Mouse (Mus musculus): ENCODE data around the gene Cep112. TPM values are rescaled to one million over a fixed set of nuclear protein-coding genes. Genes with fewer than 3 reads are reported as not detected.

The Cep112 gene
- polyA plus RNA-seq, 1 experiment from 2014 or later, result 14.4 TPM

GRCm38 (mm10) chr11:108449811-108450210 lies 24.8 kb downstream of the Cep112 start:
- Histone ChIP-seq H3K27me3 (no peaks in the 10 kb centered on the region), H3K36me3 (peaks cover 8% of the 10 kb centered on the region), H3K4me2 (replicated peaks) (no peak overlapping the region), H3K27ac (replicated peaks) (no peak overlapping the region), H3K9me3 (replicated peaks) (0 out of 2 replicates have a peak, but pooled peaks cover 6% of the 10 kb centered on the region), H3K9ac (no peak overlapping the region), H3K4me3 (replicated peaks) (no peak overlapping the region), H3K4me1 (no peaks in the 10 kb centered on the region)
- WGBS, result 16% methylated on average over 3 of the region's 3 CpGs
- ATAC-seq (ENCODE audit: insufficient number of reproducible peaks, low FRiP score, low TSS enrichment, low read depth), result no peak

- Histone ChIP-seq H3K4me1 (no peaks in the 10 kb centered on the region), H3K36me3 (0 out of 2 replicates have a peak, but pooled peaks cover 4% of the 10 kb centered on the region), H3K4me2 (replicated peaks) (no peak overlapping the region), H3K9ac (no peak overlapping the region), H3K27me3 (no peaks in the 10 kb centered on the region), H3K4me3 (replicated peaks) (no peak overlapping the region), H3K27ac (replicated peaks) (no peak overlapping the region), H3K9me3 (replicated peaks) (no peaks in the 10 kb centered on the region)
- WGBS, result 87% methylated on average over 3 of the region's 3 CpGs
- ATAC-seq (ENCODE audit: insufficient number of reproducible peaks, low FRiP score, low TSS enrichment, low read depth), result no peak
Observed at GRCm38 (mm10) chr11:108459599-108459998, 34.6 kb downstream of the Cep112 start.

GRCm38 (mm10) chr11:108464138-108464537 lies 39.1 kb downstream of the Cep112 start:
- 80% methylated on average over 8 of the region's 8 CpGs for WGBS

GRCm38 (mm10) chr11:108464715-108465301 lies 39.8 kb downstream of the Cep112 start:
- H3K4me3 ChIP-seq (replicated peaks), result no peak overlapping the region
- 78% methylated on average over 4 of the region's 4 CpGs for WGBS

More at GRCm38 (mm10) chr11:108464138-108464537, 39.1 kb downstream of the Cep112 start:
- no peak overlapping the region for H3K27ac ChIP-seq (replicated peaks)
- no peak overlapping the region for H3K4me3 ChIP-seq (replicated peaks)
- no peaks in the 10 kb centered on the region for H3K36me3 ChIP-seq
- H3K9me3 ChIP-seq (replicated peaks), result no peaks in the 10 kb centered on the region
- H3K9ac ChIP-seq, result no peak overlapping the region
- ATAC-seq (ENCODE audit: insufficient number of reproducible peaks, low FRiP score, low TSS enrichment, low read depth), result no peak
- no peaks in the 10 kb centered on the region for H3K27me3 ChIP-seq
- no peaks in the 10 kb centered on the region for H3K4me1 ChIP-seq
- H3K4me2 ChIP-seq (replicated peaks), result no peak overlapping the region

GRCm38 (mm10) chr11:108475738-108476137 lies 50.7 kb downstream of the Cep112 start:
- H3K4me3 ChIP-seq (replicated peaks), result no peak overlapping the region
- H3K27ac ChIP-seq (replicated peaks), result no peak overlapping the region
- no peaks in the 10 kb centered on the region for H3K4me1 ChIP-seq
- ATAC-seq (ENCODE audit: insufficient number of reproducible peaks, low FRiP score, low TSS enrichment, low read depth), result no peak
- H3K4me2 ChIP-seq (replicated peaks), result no peak overlapping the region
- 65% methylated on average over 7 of the region's 7 CpGs for WGBS
- no peak overlapping the region for H3K9ac ChIP-seq
- no peaks in the 10 kb centered on the region for H3K27me3 ChIP-seq
- H3K36me3 ChIP-seq, result 0 out of 2 replicates have a peak, but pooled peaks cover 2% of the 10 kb centered on the region
- H3K9me3 ChIP-seq (replicated peaks), result no peaks in the 10 kb centered on the region

More at GRCm38 (mm10) chr11:108464715-108465301, 39.8 kb downstream of the Cep112 start:
- Histone ChIP-seq H3K27me3 (no peaks in the 10 kb centered on the region), H3K36me3 (no peaks in the 10 kb centered on the region), H3K9me3 (replicated peaks) (no peaks in the 10 kb centered on the region), H3K4me2 (replicated peaks) (no peak overlapping the region), H3K27ac (replicated peaks) (no peak overlapping the region), H3K4me1 (no peaks in the 10 kb centered on the region), H3K9ac (no peak overlapping the region)
- ATAC-seq (ENCODE audit: insufficient number of reproducible peaks, low FRiP score, low TSS enrichment, low read depth), result no peak

GRCm38 (mm10) chr11:108476226-108476625 lies 51.2 kb downstream of the Cep112 start:
- Histone ChIP-seq H3K9ac (no peak overlapping the region), H3K4me2 (replicated peaks) (no peak overlapping the region), H3K36me3 (0 out of 2 replicates have a peak, but pooled peaks cover 2% of the 10 kb centered on the region), H3K9me3 (replicated peaks) (no peaks in the 10 kb centered on the region), H3K4me1 (no peaks in the 10 kb centered on the region), H3K27ac (replicated peaks) (no peak overlapping the region), H3K4me3 (replicated peaks) (no peak overlapping the region), H3K27me3 (no peaks in the 10 kb centered on the region)
- 85% methylated on average over 1 of the region's 1 CpGs for WGBS
- ATAC-seq (ENCODE audit: insufficient number of reproducible peaks, low FRiP score, low TSS enrichment, low read depth), result no peak

- H3K9me3 ChIP-seq (replicated peaks), result no peaks in the 10 kb centered on the region
- H3K27ac ChIP-seq (replicated peaks), result no peak overlapping the region
- H3K27me3 ChIP-seq, result no peaks in the 10 kb centered on the region
- 36% methylated on average over 4 of the region's 4 CpGs for WGBS
- no peak overlapping the region for H3K9ac ChIP-seq
- no peak overlapping the region for H3K4me2 ChIP-seq (replicated peaks)
- H3K4me1 ChIP-seq, result peaks cover 5% of the 10 kb centered on the region; the same call in 1 of the 2 replicates
- no peaks in the 10 kb centered on the region for H3K36me3 ChIP-seq
- ATAC-seq (ENCODE audit: insufficient number of reproducible peaks, low FRiP score, low TSS enrichment, low read depth), result no peak
- H3K4me3 ChIP-seq (replicated peaks), result no peak overlapping the region
Observed at GRCm38 (mm10) chr11:108483976-108484375, 59.0 kb downstream of the Cep112 start.

- 83% methylated on average over 2 of the region's 2 CpGs for WGBS
- peaks cover 5% of the 10 kb centered on the region; the same call in 1 of the 2 replicates for H3K4me1 ChIP-seq
- no peaks in the 10 kb centered on the region for H3K9me3 ChIP-seq (replicated peaks)
- no peak for ATAC-seq (ENCODE audit: insufficient number of reproducible peaks, low FRiP score, low TSS enrichment, low read depth)
- no peak overlapping the region for H3K27ac ChIP-seq (replicated peaks)
- H3K4me2 ChIP-seq (replicated peaks), result no peak overlapping the region
- H3K27me3 ChIP-seq, result no peaks in the 10 kb centered on the region
- H3K4me3 ChIP-seq (replicated peaks), result no peak overlapping the region
- H3K36me3 ChIP-seq, result no peaks in the 10 kb centered on the region
- no peak overlapping the region for H3K9ac ChIP-seq
Observed at GRCm38 (mm10) chr11:108488256-108488655, 63.3 kb downstream of the Cep112 start.

GRCm38 (mm10) chr11:108489863-108490262 lies 64.9 kb downstream of the Cep112 start:
- H3K27ac ChIP-seq (replicated peaks), result no peak overlapping the region
- no peaks in the 10 kb centered on the region for H3K27me3 ChIP-seq
- no peak for ATAC-seq (ENCODE audit: insufficient number of reproducible peaks, low FRiP score, low TSS enrichment, low read depth)
- no peaks in the 10 kb centered on the region for H3K9me3 ChIP-seq (replicated peaks)
- H3K4me2 ChIP-seq (replicated peaks), result no peak overlapping the region
- no peak overlapping the region for H3K4me3 ChIP-seq (replicated peaks)
- H3K36me3 ChIP-seq, result no peaks in the 10 kb centered on the region
- H3K9ac ChIP-seq, result no peak overlapping the region
- H3K4me1 ChIP-seq, result peaks cover under 1% of the 10 kb centered on the region; the same call in 1 of the 2 replicates
- 80% methylated on average over 4 of the region's 4 CpGs for WGBS

- Histone ChIP-seq H3K27ac (replicated peaks) (no peak overlapping the region), H3K9ac (no peak overlapping the region), H3K36me3 (no peaks in the 10 kb centered on the region), H3K4me1 (no peaks in the 10 kb centered on the region), H3K27me3 (no peaks in the 10 kb centered on the region), H3K9me3 (replicated peaks) (no peaks in the 10 kb centered on the region), H3K4me3 (replicated peaks) (no peak overlapping the region), H3K4me2 (replicated peaks) (no peak overlapping the region)
- ATAC-seq (ENCODE audit: insufficient number of reproducible peaks, low FRiP score, low TSS enrichment, low read depth), result no peak
- WGBS, result 79% methylated on average over 5 of the region's 5 CpGs
Observed at GRCm38 (mm10) chr11:108508190-108508589, 83.2 kb downstream of the Cep112 start.

- H3K27me3 ChIP-seq, result no peaks in the 10 kb centered on the region
- no peaks in the 10 kb centered on the region for H3K36me3 ChIP-seq
- H3K9me3 ChIP-seq (replicated peaks), result no peaks in the 10 kb centered on the region
- no peak overlapping the region for H3K9ac ChIP-seq
- ATAC-seq (ENCODE audit: insufficient number of reproducible peaks, low FRiP score, low TSS enrichment, low read depth), result no peak
- H3K4me2 ChIP-seq (replicated peaks), result no peak overlapping the region
- no peaks in the 10 kb centered on the region for H3K4me1 ChIP-seq
- no peak overlapping the region for H3K4me3 ChIP-seq (replicated peaks)
- no peak overlapping the region for H3K27ac ChIP-seq (replicated peaks)
- WGBS, result 42% methylated on average over 5 of the region's 5 CpGs
Observed at GRCm38 (mm10) chr11:108527725-108528363, 102.9 kb downstream of the Cep112 start.
